Mouse (Mus musculus) left cerebral cortex, postnatal 14 days (tissue): ENCODE data around the gene Ceacam13. TPM values are rescaled to one million over a fixed set of nuclear protein-coding genes. Genes with fewer than 3 reads are reported as not detected.
"Not testable (repeated sequence)": the region's sequence is repeated elsewhere in the genome, so short reads cannot be mapped to it uniquely, and the experiment has no call there.

ENCODE experiments used
- DNase-seq, 2 experiments: peaks; one replicate each; pipeline ENCODE4 v3.0.0; 2021 to 2022; ENCODE audit warnings: low spot score in 2 of 2, mixed read lengths in 1 of 2
- intact Hi-C: fragments of 180-260 bp; cut with DNase I; formaldehyde crosslinking; loops from one replicate; pipeline ENCODE4 v1.15.1; 2025
- long read RNA-seq, 2 experiments: library from polyadenylated mRNA; stranded (forward); transcript quantifications; one replicate each; pipeline ENCODE4 v2.0.0; 2021
- microRNA-seq, 2 experiments: library from miRNA; unstranded; fragments of <30 nt; microRNA quantifications; one replicate each; pipeline ENCODE4 v1.2.0; 2022
- total RNA-seq, 2 experiments: library from RNA; stranded (reverse); gene quantifications; 2 replicates each; pipeline ENCODE4 v1.2.3; 2021

The Ceacam13 gene
- total RNA-seq = not detected
- long read RNA-seq, experiment 1 = 0 reads
- long read RNA-seq, experiment 2 = 0 reads

DNA sequence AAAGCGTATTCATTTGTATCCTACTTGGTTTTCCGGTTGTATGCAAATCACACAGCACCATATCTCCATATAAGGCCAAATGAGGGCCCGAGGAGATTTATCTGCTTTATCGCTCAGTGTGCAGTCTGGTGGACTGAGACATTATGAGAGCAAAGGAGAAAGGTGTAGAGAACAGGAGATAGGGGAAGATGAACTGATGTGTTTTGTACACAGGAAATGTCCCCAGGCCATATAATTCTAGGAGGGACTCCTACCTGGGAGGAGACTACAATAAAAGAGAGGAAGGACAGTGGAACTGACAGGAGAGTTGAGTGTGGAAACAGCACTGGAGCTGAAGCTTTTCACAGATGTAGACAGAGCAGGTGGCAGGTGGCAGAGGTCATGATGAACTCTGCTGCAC, at the start of gene Ceacam13:
TSS of gene Ceacam13 (plus strand) at position 301 of the 400 bp plus-strand sequence.
- intact Hi-C loops = no loop called here

DNA sequence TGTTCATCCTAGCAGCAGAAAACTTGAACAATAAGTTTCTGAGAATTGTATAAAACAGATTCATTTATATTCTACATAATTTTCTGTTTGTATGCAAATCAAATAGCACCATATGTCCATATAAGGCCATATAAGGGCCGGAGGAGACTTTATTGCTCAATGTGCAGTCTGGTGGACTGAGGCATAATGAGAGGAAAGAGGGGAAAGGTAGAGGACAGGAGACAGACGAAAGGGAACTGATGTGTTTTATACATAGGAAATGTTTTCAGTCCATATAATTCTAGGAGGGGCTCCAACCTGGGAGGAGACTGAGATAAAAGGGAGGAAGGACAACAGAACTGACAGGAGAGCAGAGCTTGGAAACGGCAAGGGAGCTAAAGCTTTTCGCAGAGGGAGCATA, 37.9 kb upstream of the Ceacam13 start, which contains the start of gene Ceacam11:
TSS of gene Ceacam11 (plus strand) at position 301 of the 400 bp plus-strand sequence.
- DNase-seq = no peak
- intact Hi-C loops = no loop called here

More for the DNA sequence above, at the start of gene Ceacam13:
- DNase-seq = no peak

DNA sequence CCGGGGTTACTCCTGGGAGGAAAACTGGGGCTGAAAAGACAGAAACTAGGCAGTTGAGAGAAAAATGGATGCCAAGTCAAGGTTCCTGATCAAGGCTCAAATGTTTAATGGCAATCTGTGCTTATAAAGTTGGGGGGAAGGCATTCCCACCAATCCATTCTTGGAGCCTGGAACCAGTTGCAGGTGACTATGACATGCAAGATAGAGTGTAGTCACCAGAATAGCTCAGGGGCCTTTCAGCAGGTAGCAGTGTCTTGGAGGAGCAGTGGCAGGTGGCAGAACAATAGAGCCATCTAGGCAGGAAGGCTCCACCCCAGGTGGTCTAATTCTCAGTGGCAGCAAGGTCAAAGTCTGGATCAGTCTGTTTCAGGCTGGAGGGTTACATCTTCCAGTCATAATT, 8.6 kb upstream of the Ceacam13 start:
- DNase-seq, intact Hi-C loops: not testable (repeated sequence)

DNA sequence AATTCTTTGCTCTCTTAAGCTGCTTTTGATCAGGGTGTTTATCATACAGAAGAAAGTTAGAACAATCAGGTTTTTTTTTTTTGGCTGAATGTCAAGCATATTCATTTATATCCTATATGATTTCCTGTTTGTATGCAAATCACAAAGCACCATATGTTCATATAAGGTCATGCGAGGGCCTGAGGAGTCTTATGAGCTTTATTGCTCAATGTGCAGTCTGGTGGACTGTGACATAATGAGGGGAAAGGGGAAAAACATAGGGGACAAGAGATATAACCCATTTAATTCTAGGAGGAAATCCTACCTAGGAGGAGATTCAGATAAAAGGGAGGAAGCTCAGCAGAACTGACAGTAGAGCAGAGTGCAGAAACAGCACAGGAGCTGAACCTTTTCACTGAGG, 55.9 kb downstream of the Ceacam13 start, which contains the start of gene Ceacam12:
TSS of gene Ceacam12 (plus strand) at position 301 of the 400 bp plus-strand sequence.
- intact Hi-C loops = no loop called here
- DNase-seq = no peak

Small RNA genes within 50 kb of the gene (microRNA-seq; reads per million reads assigned to microRNA genes)
- gene Gm22414 = 0 reads per million in 2 experiments

Other genes with a start within 250 kb of the Ceacam13 start
- gene Ceacam14, start 197.3 kb upstream of the Ceacam13 start, total RNA-seq = not detected
- gene Gm5155, start 138.1 kb upstream of the Ceacam13 start, total RNA-seq = not detected
- not detected for gene Ceacam11, start 37.8 kb upstream of the Ceacam13 start, total RNA-seq
- not detected for gene Ceacam12, start 56.0 kb downstream of the Ceacam13 start, total RNA-seq
- not detected for gene Igfl3, start 166.6 kb downstream of the Ceacam13 start, total RNA-seq
- not detected for gene Mill1, start 235.5 kb downstream of the Ceacam13 start, total RNA-seq